Mouse (Mus musculus) C2C12 (cell line): ENCODE results near the gene Phf21a.
"Not testable (repeated sequence)": the region's sequence is repeated elsewhere in the genome, so short reads cannot be mapped to it uniquely, and the experiment has no call there.

Experiments
- CTCF ChIP-seq: IDR thresholded peaks from one replicate; pipeline ENCODE4 v1.5.1; 2011; ENCODE audit not compliant: control insufficient read depth, insufficient read depth, insufficient read length
- MAX ChIP-seq: IDR thresholded peaks from one replicate; pipeline ENCODE4 v1.6.1; 2011; ENCODE audit warnings: mild to moderate bottlenecking, control low read depth
- MYOG ChIP-seq: IDR thresholded peaks from one replicate; pipeline ENCODE4 v1.6.1; 2011; ENCODE audit not compliant: control insufficient read depth, insufficient read length; ENCODE audit errors: extremely low read depth
- USF1 ChIP-seq: IDR thresholded peaks from one replicate; pipeline ENCODE4 v1.6.1; 2011; ENCODE audit warnings: low read depth, mild to moderate bottlenecking, control low read depth, moderate library complexity

- not testable (repeated sequence) for TF ChIP-seq CTCF, USF1, MAX, MYOG
Measured at GRCm38 (mm10) chr2:92147925-92148750, 55.2 kb downstream of the Phf21a start.
